Mouse (Mus musculus) lung, postnatal 0 days (tissue): ENCODE results near the gene Ubox5. TPM values are rescaled to one million over a fixed set of nuclear protein-coding genes. Genes with fewer than 3 reads are reported as not detected.

Source experiments
- ATAC-seq: fragments of 200-750 bp; cut with Nextera tagmentation; 2 replicates; pipeline ENCODE4 v1.8.0; 2017; ENCODE audit warnings: moderate library complexity
- DNase-seq: peaks from one replicate; pipeline ENCODE4 v3.0.0-alpha.2; 2016; ENCODE audit warnings: low spot score
- H3K27ac ChIP-seq: fragments of 300-500 bp; sonication (generic); 2 replicates; pipeline ENCODE4 v1.5.1; 2014; ENCODE audit warnings: antibody characterized with exemption, mild to moderate bottlenecking, low read length, mixed read lengths
- H3K27me3 ChIP-seq: fragments of 300-500 bp; sonication (generic); replicated peaks from 2 replicates; pipeline ENCODE4 v1.6.1; 2014; ENCODE audit warnings: low read length, mixed read lengths; ENCODE audit not compliant: insufficient read depth
- H3K36me3 ChIP-seq: fragments of 300-500 bp; sonication (generic); 2 replicates; pipeline ENCODE4 v1.6.1; 2014; ENCODE audit warnings: low read length, mixed read lengths; ENCODE audit not compliant: insufficient read depth
- H3K4me1 ChIP-seq: fragments of 300-500 bp; sonication (generic); 2 replicates; pipeline ENCODE4 v1.6.1; 2014; ENCODE audit warnings: antibody characterized with exemption, low read depth, low read length, mixed read lengths; ENCODE audit not compliant: insufficient read depth
- H3K4me2 ChIP-seq: fragments of 300-500 bp; sonication (generic); replicated peaks from 2 replicates; pipeline ENCODE4 v1.6.1; 2014; ENCODE audit warnings: low read depth, mild to moderate bottlenecking, low read length, moderate library complexity, mixed read lengths
- H3K4me3 ChIP-seq: fragments of 300-500 bp; sonication (generic); 2 replicates; pipeline ENCODE4 v1.5.1; 2014; ENCODE audit warnings: low read depth, low read length
- H3K9ac ChIP-seq: fragments of 300-500 bp; sonication (generic); replicated peaks from 2 replicates; pipeline ENCODE4 v1.6.1; 2014; ENCODE audit warnings: low read depth, mild to moderate bottlenecking
- H3K9me3 ChIP-seq: fragments of 300-500 bp; sonication (generic); 2 replicates; pipeline ENCODE4 v1.6.1; 2016; ENCODE audit warnings: low read length, mixed read lengths
- CTCF ChIP-seq: IDR thresholded peaks from 2 replicates; pipeline ENCODE4 v1.5.1; 2016; ENCODE audit warnings: antibody characterized with exemption, mild to moderate bottlenecking
- EP300 ChIP-seq: IDR thresholded peaks from 2 replicates; pipeline ENCODE4 v1.6.1; 2016; ENCODE audit warnings: antibody characterized with exemption, mild to moderate bottlenecking, control low read depth
- WGBS: fragments of 180-500 bp; shearing (Covaris S2); extraction: QIAGEN DNeasy Blood & Tissue Kit; methylation state at CpG from one replicate; pipeline ENCODE4 v1.1.7; 2014; 5-methylcytosine and 5-hydroxymethylcytosine counted together
- polyA plus RNA-seq: library from polyadenylated mRNA; unstranded; fragments of >200 nt; fragmentation: Nextera tagmentation; extraction: Ambion mirVana; gene quantifications from 2 replicates; pipeline ENCODE4 v1.2.1, GENCODE M21; 2015

Gene Ubox5
- polyA plus RNA-seq, 1 experiment from 2014 or later, result 4.4 TPM

- Histone ChIP-seq H3K4me3 (peak overlapping the region; percentile 85), H3K9me3 (no peaks in the 10 kb centered on the region), H3K4me1 (0 out of 2 replicates have a peak, but pooled peaks cover 4% of the 10 kb centered on the region), H3K9ac (peak overlapping the region; percentile 81), H3K36me3 (no peaks in the 10 kb centered on the region), H3K27ac (no peak overlapping the region), H3K4me2 (peak overlapping the region; percentile 87), H3K27me3 (no peaks in the 10 kb centered on the region)
- TF ChIP-seq CTCF, result no peak
- no peak for TF ChIP-seq EP300
- 1% methylated on average over 18 of the region's 23 CpGs for WGBS
- DNase-seq (no peak), ATAC-seq (no peak; the same call in 1 of the 2 replicates)
Observed at GRCm38 (mm10) chr2:130564063-130564462, 65.8 kb downstream of the Ubox5 start.

- Histone ChIP-seq H3K27me3 (no peaks in the 10 kb centered on the region), H3K36me3 (no peaks in the 10 kb centered on the region), H3K9me3 (no peaks in the 10 kb centered on the region), H3K4me1 (0 out of 2 replicates have a peak, but pooled peaks cover 4% of the 10 kb centered on the region), H3K4me3 (peak within 1 kb of the TSS; percentile 85), H3K9ac (peak within 1 kb of the TSS; percentile 81), H3K4me2 (peak within 1 kb of the TSS; percentile 87), H3K27ac (no peak within 1 kb of the TSS)
- TF ChIP-seq CTCF, result peak; percentile 69
- TF ChIP-seq EP300, result no peak
- under 1% methylated on average over 61 of the region's 61 CpGs for WGBS
- peak; percentile 100 for ATAC-seq
- peak; percentile 97 for DNase-seq
Observed at GRCm38 (mm10) chr2:130563212-130564055, 66.4 kb downstream of the Ubox5 start, which contains the start of gene Mrps26. Mrps26 (plus strand) TSS chr2:130563742.

- H3K9me3 ChIP-seq, result no peaks in the 10 kb centered on the region
- ATAC-seq (no peak), DNase-seq (no peak)
- peak; percentile 36 for TF ChIP-seq CTCF
- no peak for TF ChIP-seq EP300
- no peak overlapping the region for H3K4me2 ChIP-seq
- H3K27me3 ChIP-seq, result no peaks in the 10 kb centered on the region
- no peak overlapping the region for H3K4me3 ChIP-seq
- 79% methylated on average over 2 of the region's 2 CpGs for WGBS
- no peak overlapping the region for H3K27ac ChIP-seq
- H3K36me3 ChIP-seq, result peaks cover 10% of the 10 kb centered on the region; the same call in 1 of the 2 replicates
- no peak overlapping the region for H3K9ac ChIP-seq
- no peaks in the 10 kb centered on the region for H3K4me1 ChIP-seq
Observed at GRCm38 (mm10) chr2:130558015-130558414, 71.8 kb downstream of the Ubox5 start.

- Histone ChIP-seq H3K27me3 (no peaks in the 10 kb centered on the region), H3K9ac (no peak overlapping the region), H3K4me3 (no peak overlapping the region), H3K4me1 (no peaks in the 10 kb centered on the region), H3K36me3 (peaks cover 11% of the 10 kb centered on the region; the same call in 1 of the 2 replicates), H3K4me2 (no peak overlapping the region), H3K9me3 (no peaks in the 10 kb centered on the region), H3K27ac (no peak overlapping the region)
- DNase-seq, result no peak
- 97% methylated on average over 2 of the region's 2 CpGs for WGBS
- ATAC-seq, result no peak
- TF ChIP-seq CTCF (no peak), EP300 (no peak)
Observed at GRCm38 (mm10) chr2:130557462-130557861, 72.4 kb downstream of the Ubox5 start.

DNA sequence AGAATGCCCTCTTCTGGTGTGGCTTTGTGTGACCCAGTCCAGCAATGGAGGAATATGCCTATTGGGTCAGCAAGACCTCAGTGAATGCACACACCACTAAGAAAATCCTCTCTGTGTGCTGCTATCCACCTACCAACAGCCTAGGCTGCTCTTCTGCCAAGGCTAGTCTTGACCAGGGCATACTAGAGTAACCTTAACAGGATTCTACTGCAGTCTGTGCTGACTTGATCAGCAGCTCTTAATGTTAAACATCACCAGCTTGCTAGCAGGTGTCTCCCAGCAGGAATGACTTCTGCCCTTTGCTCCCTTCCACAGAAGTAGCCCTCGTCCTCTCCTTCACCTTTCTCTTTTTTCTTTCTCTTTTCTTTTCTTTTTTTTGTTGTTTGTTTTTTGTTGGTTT, 73.5 kb downstream of the Ubox5 start:
- Histone ChIP-seq H3K4me2 (no peak overlapping the region), H3K9ac (no peak overlapping the region), H3K27me3 (no peaks in the 10 kb centered on the region), H3K36me3 (peaks cover 16% of the 10 kb centered on the region), H3K4me1 (no peaks in the 10 kb centered on the region), H3K27ac (no peak overlapping the region), H3K4me3 (no peak overlapping the region), H3K9me3 (no peaks in the 10 kb centered on the region)
- ATAC-seq (no peak), DNase-seq (no peak)
- no peak for TF ChIP-seq EP300
- WGBS, result 97% methylated on average over 1 of the region's 1 CpGs

- DNase-seq (no peak), ATAC-seq (no peak)
- Histone ChIP-seq H3K27me3 (no peaks in the 10 kb centered on the region), H3K27ac (no peak overlapping the region), H3K9me3 (no peaks in the 10 kb centered on the region), H3K4me2 (no peak overlapping the region), H3K9ac (no peak overlapping the region), H3K36me3 (peaks cover 20% of the 10 kb centered on the region), H3K4me1 (no peaks in the 10 kb centered on the region), H3K4me3 (no peak overlapping the region)
- WGBS, result 87% methylated on average over 7 of the region's 7 CpGs
- TF ChIP-seq EP300 (no peak), CTCF (no peak)
Observed at GRCm38 (mm10) chr2:130554841-130555240, 75.0 kb downstream of the Ubox5 start.
